Mouse (Mus musculus) heart, embryonic 16.5 days (tissue): ENCODE data around the gene Usp47. TPM values are rescaled to one million over a fixed set of nuclear protein-coding genes. Genes with fewer than 3 reads are reported as not detected.

Source experiments
- ATAC-seq: fragments of 200-750 bp; cut with Nextera tagmentation; replicated peaks from 2 replicates; pipeline ENCODE4 v1.8.0; 2017; ENCODE audit warnings: moderate number of reproducible peaks; ENCODE audit not compliant: insufficient read depth, low FRiP score; ENCODE audit errors: extremely low read depth
- H3K27ac ChIP-seq: fragments of 300-500 bp; sonication (generic); 2 replicates; pipeline ENCODE4 v1.5.1; 2014; ENCODE audit warnings: mild to moderate bottlenecking, low read length, control low read depth, moderate library complexity
- H3K27me3 ChIP-seq: fragments of 300-500 bp; sonication (generic); 2 replicates; pipeline ENCODE4 v1.6.1; 2014; ENCODE audit warnings: low read length, mixed read lengths; ENCODE audit not compliant: control insufficient read depth, insufficient read depth
- H3K36me3 ChIP-seq: fragments of 300-500 bp; sonication (generic); 2 replicates; pipeline ENCODE4 v1.6.1; 2014; ENCODE audit not compliant: control insufficient read depth, insufficient read depth
- H3K4me1 ChIP-seq: fragments of 300-500 bp; sonication (generic); 2 replicates; pipeline ENCODE4 v1.6.1; 2014; ENCODE audit warnings: low read length, mixed read lengths; ENCODE audit not compliant: control insufficient read depth, insufficient read depth
- H3K4me2 ChIP-seq: fragments of 300-500 bp; sonication (generic); 2 replicates; pipeline ENCODE4 v1.6.1; 2014; ENCODE audit warnings: low read depth, mild to moderate bottlenecking, control low read depth, low read length
- H3K4me3 ChIP-seq: fragments of 300-500 bp; sonication (generic); 2 replicates; pipeline ENCODE4 v1.5.1; 2014; ENCODE audit warnings: mild to moderate bottlenecking, control low read depth, low read length
- H3K9ac ChIP-seq: fragments of 300-500 bp; sonication (generic); 2 replicates; pipeline ENCODE4 v1.6.1; 2014; ENCODE audit warnings: low read length, control low read depth
- H3K9me3 ChIP-seq: fragments of 300-500 bp; sonication (generic); replicated peaks from 2 replicates; pipeline ENCODE4 v1.6.1; 2016; ENCODE audit warnings: low read length; ENCODE audit not compliant: control insufficient read depth
- WGBS: fragments of 180-500 bp; shearing (Covaris S2); extraction: QIAGEN DNeasy Blood & Tissue Kit; methylation state at CpG from one replicate; pipeline ENCODE4 v1.1.7; 2014; 5-methylcytosine and 5-hydroxymethylcytosine counted together
- polyA plus RNA-seq: library from polyadenylated mRNA; unstranded; fragments of >200 nt; fragmentation: Nextera tagmentation; extraction: Ambion mirVana; gene quantifications from 2 replicates; pipeline ENCODE4 v1.2.1, GENCODE M21; 2015

Gene Usp47
- polyA plus RNA-seq, 1 experiment from 2014 or later = 56.4 TPM

DNA sequence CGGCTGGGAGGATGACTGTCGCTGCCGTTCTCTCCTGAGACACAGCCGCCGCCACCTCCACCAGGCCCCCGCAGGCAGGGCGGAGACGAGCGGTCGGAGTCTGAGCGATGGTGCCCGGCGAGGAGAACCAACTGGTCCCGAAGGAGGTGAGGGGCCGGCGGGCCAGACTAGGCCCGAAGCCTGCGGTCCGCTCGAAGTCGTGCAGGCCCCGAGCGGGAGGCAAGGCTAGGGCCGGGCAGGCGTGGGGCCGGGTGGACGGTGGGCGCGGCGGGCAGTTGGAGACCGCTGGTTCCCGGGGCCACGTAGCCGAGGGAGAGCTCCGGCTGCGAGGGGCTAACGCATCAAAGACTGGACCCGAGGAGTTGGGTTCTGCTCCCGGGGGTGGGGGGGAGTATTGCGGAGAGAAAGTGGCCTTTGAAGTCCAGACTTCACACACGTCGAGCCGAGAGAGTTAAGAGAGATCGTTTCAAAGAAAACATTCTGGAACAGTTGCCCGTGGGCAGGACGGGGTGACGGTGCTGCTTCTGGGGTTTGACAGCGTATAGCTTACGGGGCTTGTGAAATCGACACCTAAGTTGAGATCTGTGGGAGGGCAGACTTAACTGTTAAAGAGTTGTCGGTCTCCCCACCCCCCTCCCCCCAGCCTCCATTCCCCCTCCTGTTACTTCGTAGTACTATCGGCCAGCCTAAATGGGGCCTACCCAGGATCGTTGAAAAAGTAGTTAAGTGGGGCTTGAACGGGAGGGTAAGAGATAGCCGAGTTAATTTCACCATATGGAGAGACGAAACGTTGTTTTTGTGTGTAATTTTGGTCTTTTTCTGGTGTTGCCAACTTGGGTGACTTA lies 519 bp downstream of the Usp47 start:
- Histone ChIP-seq H3K9ac (peak overlapping the region; percentile 100), H3K4me2 (peak overlapping the region; percentile 81), H3K27me3 (no peaks in the 10 kb centered on the region), H3K9me3 (no peaks in the 10 kb centered on the region), H3K4me1 (peaks cover 35% of the 10 kb centered on the region), H3K4me3 (peak overlapping the region; percentile 96), H3K27ac (peak overlapping the region; percentile 98), H3K36me3 (no peaks in the 10 kb centered on the region)
- ATAC-seq = peak; percentile 59
- under 1% methylated on average over 58 of the region's 58 CpGs for WGBS

- 7% methylated on average over 7 of the region's 7 CpGs for WGBS
Observed at GRCm38 (mm10) chr7:112024446-112024730, 1.1 kb downstream of the Usp47 start.

DNA sequence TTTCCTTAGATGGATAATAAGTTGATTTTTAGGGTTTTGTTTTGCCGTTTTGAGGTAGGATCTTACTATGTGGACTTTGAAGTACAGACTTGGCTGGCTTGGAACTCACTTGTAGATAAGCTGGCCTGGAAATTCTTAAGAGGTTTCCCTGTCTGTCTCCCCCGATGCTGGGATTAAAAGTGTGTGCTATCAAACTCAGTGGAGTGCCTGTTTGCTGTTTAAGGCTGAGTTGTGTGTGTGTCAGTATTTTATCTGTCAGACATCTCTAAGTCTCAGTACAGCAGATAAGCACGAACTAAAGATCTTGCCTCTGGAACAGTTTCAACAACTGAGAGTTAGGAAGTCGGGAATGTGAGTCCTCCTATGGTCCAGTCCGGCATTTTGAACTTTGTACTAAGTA lies 1.6 kb downstream of the Usp47 start:
- Histone ChIP-seq H3K9me3 (no peaks in the 10 kb centered on the region), H3K4me2 (peak overlapping the region; percentile 81), H3K27me3 (no peaks in the 10 kb centered on the region), H3K9ac (peak overlapping the region; percentile 100), H3K36me3 (no peaks in the 10 kb centered on the region), H3K27ac (peak overlapping the region; percentile 49), H3K4me1 (peaks cover 39% of the 10 kb centered on the region), H3K4me3 (peak overlapping the region; percentile 96)
- under 1% methylated on average over 5 of the region's 5 CpGs for WGBS
- ATAC-seq = no peak

More at GRCm38 (mm10) chr7:112024446-112024730, 1.1 kb downstream of the Usp47 start:
- H3K27me3 ChIP-seq = no peaks in the 10 kb centered on the region
- peak overlapping the region; percentile 81 for H3K4me2 ChIP-seq
- no peak for ATAC-seq
- H3K27ac ChIP-seq = peak overlapping the region; percentile 98
- peaks cover 36% of the 10 kb centered on the region for H3K4me1 ChIP-seq
- no peaks in the 10 kb centered on the region for H3K36me3 ChIP-seq
- H3K4me3 ChIP-seq = peak overlapping the region; percentile 96
- no peaks in the 10 kb centered on the region for H3K9me3 ChIP-seq
- H3K9ac ChIP-seq = peak overlapping the region; percentile 100

DNA sequence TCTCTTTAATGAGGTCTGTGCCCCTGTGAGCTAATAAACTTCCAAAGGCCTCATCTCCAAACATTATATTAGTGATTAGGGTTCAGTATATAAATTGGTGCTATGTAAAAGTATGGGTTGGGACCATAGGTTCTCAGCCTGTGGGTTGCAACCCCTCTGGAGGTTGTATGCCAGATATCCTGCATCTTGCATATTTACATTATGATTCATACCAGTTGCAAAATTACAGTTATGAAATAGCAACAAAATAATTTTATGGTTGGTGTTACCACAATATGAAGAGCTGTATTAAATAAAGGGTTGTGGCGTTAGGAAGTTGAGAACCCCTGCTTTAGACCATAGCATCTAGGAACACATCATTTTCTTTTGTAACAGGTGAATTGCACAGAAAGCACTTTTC lies 7.3 kb downstream of the Usp47 start:
- no peaks in the 10 kb centered on the region for H3K27me3 ChIP-seq
- WGBS = 92% methylated on average over 1 of the region's 1 CpGs
- no peaks in the 10 kb centered on the region for H3K9me3 ChIP-seq
- no peaks in the 10 kb centered on the region for H3K36me3 ChIP-seq
- no peak overlapping the region for H3K4me2 ChIP-seq
- no peak overlapping the region for H3K9ac ChIP-seq
- H3K4me1 ChIP-seq = peaks cover 42% of the 10 kb centered on the region
- no peak overlapping the region for H3K27ac ChIP-seq
- H3K4me3 ChIP-seq = no peak overlapping the region
- ATAC-seq = no peak

DNA sequence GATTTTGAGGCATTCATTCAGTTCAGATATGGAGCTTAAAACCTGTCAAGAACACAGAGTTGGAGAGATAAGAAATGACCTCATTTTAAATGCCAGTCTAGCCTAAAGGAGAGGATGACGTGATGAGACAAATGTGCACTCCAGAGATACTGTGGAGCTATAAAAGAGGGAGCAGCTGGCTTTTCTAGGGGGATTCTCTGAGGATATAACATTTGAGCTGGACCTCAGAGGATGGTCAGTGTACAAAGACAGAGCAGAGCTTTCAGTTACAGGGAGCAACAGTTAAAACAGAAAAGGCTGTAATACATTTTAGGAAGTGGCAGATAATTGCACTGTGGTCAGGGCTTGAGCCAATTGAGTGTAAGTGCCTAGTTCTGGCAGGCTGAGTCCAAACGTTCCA lies 12.5 kb downstream of the Usp47 start:
- peak; percentile 55 for ATAC-seq
- H3K36me3 ChIP-seq = no peaks in the 10 kb centered on the region
- H3K9me3 ChIP-seq = no peaks in the 10 kb centered on the region
- peak overlapping the region; percentile 41; the same call in 1 of the 2 replicates for H3K9ac ChIP-seq
- H3K27me3 ChIP-seq = no peaks in the 10 kb centered on the region
- H3K4me1 ChIP-seq = peaks cover 35% of the 10 kb centered on the region
- no peak overlapping the region for H3K4me3 ChIP-seq
- 6% methylated on average over 2 of the region's 2 CpGs for WGBS
- H3K4me2 ChIP-seq = peak overlapping the region; percentile 36; the same call in 1 of the 2 replicates
- H3K27ac ChIP-seq = peak overlapping the region; percentile 90

DNA sequence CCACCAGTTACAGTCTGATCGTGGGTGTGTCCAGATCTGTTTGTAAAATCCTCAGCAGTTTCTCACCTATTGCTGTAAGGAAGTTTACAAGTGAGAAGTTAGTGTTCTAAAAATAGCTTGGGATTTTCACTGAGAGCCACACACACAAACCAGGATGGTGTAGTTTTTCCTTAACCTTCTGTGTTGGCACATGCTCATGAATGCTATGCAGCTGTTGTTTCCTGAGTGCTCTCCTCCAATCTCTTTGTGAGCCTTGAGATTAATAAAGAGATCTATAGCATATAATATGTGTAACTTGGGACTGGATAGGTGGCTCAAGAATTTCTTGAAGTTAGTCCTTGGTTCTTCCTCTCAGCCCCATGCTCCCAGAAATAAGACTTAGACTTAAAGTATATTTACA lies 13.3 kb downstream of the Usp47 start:
- ATAC-seq = no peak

GRCm38 (mm10) chr7:112040271-112040670 lies 17.0 kb downstream of the Usp47 start:
- no peaks in the 10 kb centered on the region for H3K36me3 ChIP-seq
- no peak overlapping the region for H3K9ac ChIP-seq
- H3K9me3 ChIP-seq = no peaks in the 10 kb centered on the region
- H3K4me1 ChIP-seq = peaks cover 41% of the 10 kb centered on the region
- ATAC-seq = 0 out of 2 replicates have a peak, but pooled peaks have one; percentile 25
- peak overlapping the region; percentile 43 for H3K27ac ChIP-seq
- H3K27me3 ChIP-seq = no peaks in the 10 kb centered on the region
- peak overlapping the region; percentile 21 for H3K4me2 ChIP-seq
- H3K4me3 ChIP-seq = no peak overlapping the region

More for the DNA sequence above, 13.3 kb downstream of the Usp47 start:
- Histone ChIP-seq H3K4me1 (peaks cover 35% of the 10 kb centered on the region), H3K36me3 (no peaks in the 10 kb centered on the region), H3K9ac (no peak overlapping the region), H3K4me2 (0 out of 2 replicates have a peak overlapping the region, but pooled peaks have one; percentile 18), H3K4me3 (no peak overlapping the region), H3K27me3 (no peaks in the 10 kb centered on the region), H3K27ac (peak overlapping the region; percentile 76), H3K9me3 (no peaks in the 10 kb centered on the region)
- 43% methylated on average over 1 of the region's 1 CpGs for WGBS

- Histone ChIP-seq H3K27me3 (no peaks in the 10 kb centered on the region), H3K4me1 (peaks cover 28% of the 10 kb centered on the region), H3K9ac (no peak overlapping the region), H3K4me2 (no peak overlapping the region), H3K9me3 (no peaks in the 10 kb centered on the region), H3K27ac (no peak overlapping the region), H3K4me3 (no peak overlapping the region), H3K36me3 (no peaks in the 10 kb centered on the region)
- WGBS = 42% methylated on average over 2 of the region's 2 CpGs
- ATAC-seq = no peak
Observed at GRCm38 (mm10) chr7:112042758-112043157, 19.5 kb downstream of the Usp47 start.

- no peak overlapping the region for H3K9ac ChIP-seq
- no peak overlapping the region for H3K4me2 ChIP-seq
- ATAC-seq = no peak
- H3K4me1 ChIP-seq = peaks cover 13% of the 10 kb centered on the region
- H3K9me3 ChIP-seq = no peaks in the 10 kb centered on the region
- no peak overlapping the region for H3K4me3 ChIP-seq
- no peak overlapping the region for H3K27ac ChIP-seq
- 85% methylated on average over 1 of the region's 1 CpGs for WGBS
- no peaks in the 10 kb centered on the region for H3K36me3 ChIP-seq
- no peaks in the 10 kb centered on the region for H3K27me3 ChIP-seq
Observed at GRCm38 (mm10) chr7:112045249-112045648, 21.9 kb downstream of the Usp47 start.
